Mouse (Mus musculus): ENCODE results near the gene Wwox. TPM values are rescaled to one million over a fixed set of nuclear protein-coding genes. Genes with fewer than 3 reads are reported as not detected.

The Wwox gene
- polyA plus RNA-seq, 1 experiment from 2014 or later: 3.5 TPM

DNA sequence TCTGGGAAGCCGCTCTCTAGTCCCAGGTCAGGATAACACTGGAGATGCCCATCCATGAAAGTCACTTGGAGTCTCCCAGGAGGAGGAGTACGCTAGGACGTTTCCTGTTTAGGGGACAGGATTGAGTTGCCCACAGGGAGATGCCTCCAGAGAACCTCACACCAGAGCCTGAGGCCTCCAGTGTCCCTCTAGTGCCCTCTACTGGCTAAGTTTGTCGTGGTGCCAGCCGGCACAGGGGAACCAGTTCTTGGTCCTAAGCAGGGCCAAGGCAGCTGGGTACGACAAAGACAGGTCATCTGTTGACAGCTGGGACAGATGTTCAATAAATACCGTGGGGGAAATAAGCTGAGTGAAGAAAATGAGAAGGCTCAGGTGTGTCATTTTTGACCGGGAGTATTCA is 531.9 kb downstream of the Wwox start:
- no peak overlapping the region for H3K9ac ChIP-seq (ENCODE audit: low read depth, low read length)
- H3K4me1 ChIP-seq (ENCODE audit: control insufficient read depth, low read depth, low read length): no peaks in the 10 kb centered on the region
- no peaks in the 10 kb centered on the region; the same call in 1 of the 2 replicates for H3K9me3 ChIP-seq (replicated peaks; ENCODE audit: control insufficient read depth, low read length)
- no peaks in the 10 kb centered on the region for H3K36me3 ChIP-seq (ENCODE audit: control insufficient read depth, insufficient read depth)
- H3K4me2 ChIP-seq (ENCODE audit: low read depth, low read length): no peak overlapping the region
- no peak overlapping the region for H3K27ac ChIP-seq (ENCODE audit: low read length)
- ATAC-seq (ENCODE audit: low read depth): no peak
- H3K4me3 ChIP-seq (ENCODE audit: low read depth, low read length): no peak overlapping the region
- 25% methylated on average over 8 of the region's 8 CpGs for WGBS (ENCODE audit: insufficient replicate concordance)
- no peaks in the 10 kb centered on the region for H3K27me3 ChIP-seq (ENCODE audit: control insufficient read depth, insufficient read depth, low read depth, low read length)

GRCm38 (mm10) chr8:114973002-114973461 is 533.6 kb downstream of the Wwox start:
- no peak overlapping the region for H3K9ac ChIP-seq (ENCODE audit: low read depth, low read length)
- H3K36me3 ChIP-seq (ENCODE audit: control insufficient read depth, insufficient read depth): no peaks in the 10 kb centered on the region
- no peak overlapping the region for H3K4me3 ChIP-seq (ENCODE audit: low read depth, low read length)
- 33% methylated on average over 12 of the region's 12 CpGs for WGBS (ENCODE audit: insufficient replicate concordance)
- no peaks in the 10 kb centered on the region for H3K27me3 ChIP-seq (ENCODE audit: control insufficient read depth, insufficient read depth, low read depth, low read length)
- no peaks in the 10 kb centered on the region for H3K4me1 ChIP-seq (ENCODE audit: control insufficient read depth, low read depth, low read length)
- no peak overlapping the region for H3K27ac ChIP-seq (ENCODE audit: low read length)
- no peak for ATAC-seq (ENCODE audit: low read depth)
- no peaks in the 10 kb centered on the region; the same call in 1 of the 2 replicates for H3K9me3 ChIP-seq (replicated peaks; ENCODE audit: control insufficient read depth, low read length)
- H3K4me2 ChIP-seq (ENCODE audit: low read depth, low read length): no peak overlapping the region

DNA sequence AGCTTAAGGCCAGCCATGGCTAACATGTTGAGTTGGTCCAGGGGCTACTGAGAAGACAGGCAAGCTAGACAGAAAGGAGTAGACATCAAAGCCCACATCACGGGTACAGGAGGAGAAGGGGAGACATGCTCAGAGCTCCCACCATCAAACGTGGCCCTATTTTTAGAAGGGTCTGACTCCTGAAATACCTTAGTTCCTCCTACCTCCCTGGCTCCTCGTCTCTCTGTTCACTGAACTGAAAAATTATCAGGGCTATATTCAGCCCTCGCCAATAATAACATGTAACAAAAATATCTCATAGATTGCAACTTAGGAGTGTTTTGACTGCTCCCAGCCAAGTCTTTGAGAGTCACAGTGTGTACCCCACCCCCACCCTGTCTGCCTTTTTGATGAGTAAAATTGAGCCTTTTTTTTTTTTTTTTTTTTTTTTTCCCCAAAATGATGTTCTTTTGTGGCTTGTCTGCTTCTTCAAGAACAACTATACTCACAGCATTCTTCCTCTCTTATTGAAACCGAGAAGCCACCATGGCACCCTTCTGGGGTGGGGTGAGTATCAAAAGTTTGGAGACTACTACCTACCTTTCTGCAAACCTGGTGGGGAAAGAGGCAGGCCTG is 535.0 kb downstream of the Wwox start:
- H3K36me3 ChIP-seq (ENCODE audit: control insufficient read depth, insufficient read depth): no peaks in the 10 kb centered on the region
- no peak overlapping the region for H3K9ac ChIP-seq (ENCODE audit: low read depth, low read length)
- H3K4me1 ChIP-seq (ENCODE audit: control insufficient read depth, low read depth, low read length): no peaks in the 10 kb centered on the region
- H3K9me3 ChIP-seq (replicated peaks; ENCODE audit: control insufficient read depth, low read length): no peaks in the 10 kb centered on the region
- no peak for ATAC-seq (ENCODE audit: low read depth)
- H3K27ac ChIP-seq (ENCODE audit: low read length): no peak overlapping the region
- WGBS (ENCODE audit: insufficient replicate concordance): 39% methylated on average over 5 of the region's 5 CpGs
- no peaks in the 10 kb centered on the region for H3K27me3 ChIP-seq (ENCODE audit: control insufficient read depth, insufficient read depth, low read depth, low read length)
- no peak overlapping the region for H3K4me2 ChIP-seq (ENCODE audit: low read depth, low read length)
- no peak overlapping the region for H3K4me3 ChIP-seq (ENCODE audit: low read depth, low read length)

- Histone ChIP-seq H3K4me2 (ENCODE audit: low read depth, low read length) (no peak overlapping the region), H3K27ac (ENCODE audit: low read length) (no peak overlapping the region), H3K27me3 (ENCODE audit: control insufficient read depth, insufficient read depth, low read depth, low read length) (no peaks in the 10 kb centered on the region), H3K4me3 (ENCODE audit: low read depth, low read length) (no peak overlapping the region), H3K9me3 (replicated peaks; ENCODE audit: control insufficient read depth, low read length) (no peaks in the 10 kb centered on the region), H3K36me3 (ENCODE audit: control insufficient read depth, insufficient read depth) (no peaks in the 10 kb centered on the region), H3K9ac (ENCODE audit: low read depth, low read length) (no peak overlapping the region), H3K4me1 (ENCODE audit: control insufficient read depth, low read depth, low read length) (no peaks in the 10 kb centered on the region)
- WGBS (ENCODE audit: insufficient replicate concordance): 70% methylated on average over 11 of the region's 11 CpGs
- no peak for ATAC-seq (ENCODE audit: low read depth)
These were observed 538.3 kb downstream of the Wwox start for GRCm38 (mm10) chr8:114977746-114978145.

DNA sequence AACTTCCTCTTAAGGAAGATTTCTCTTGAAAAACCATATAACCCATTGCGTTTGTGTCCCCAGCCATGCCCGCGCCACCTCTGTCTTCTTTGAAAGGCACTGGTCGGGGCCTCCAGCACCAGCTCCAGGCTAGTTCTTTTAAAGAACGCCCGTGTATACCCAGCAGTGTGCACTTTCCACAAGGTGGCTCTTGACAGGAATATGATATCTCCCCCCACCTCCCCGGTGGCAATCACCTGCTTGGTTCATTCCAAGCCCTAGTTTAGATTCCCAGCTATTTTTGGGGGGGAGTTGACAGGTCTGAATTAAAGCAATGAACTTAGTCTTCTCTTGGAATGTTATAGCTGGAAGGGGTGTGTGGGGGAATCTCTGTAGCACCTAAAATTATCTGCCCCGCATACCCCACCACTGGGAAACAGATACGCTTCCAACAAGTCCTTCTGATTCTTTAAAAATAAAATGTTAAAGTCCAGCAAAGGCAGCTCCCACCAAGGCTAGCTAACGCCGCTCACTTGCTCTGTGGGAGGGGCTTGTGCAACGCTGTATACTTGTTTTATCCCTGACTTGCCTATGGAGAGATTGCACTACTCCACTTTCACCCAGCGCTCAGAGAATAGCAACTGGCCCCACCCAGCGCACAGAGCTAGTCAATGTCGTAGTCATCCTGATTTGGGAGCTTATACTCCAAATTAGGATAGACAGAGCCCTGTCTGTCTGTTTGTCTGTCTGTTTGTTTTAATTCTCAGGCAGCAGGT is 538.9 kb downstream of the Wwox start:
- 68% methylated on average over 15 of the region's 15 CpGs for WGBS (ENCODE audit: insufficient replicate concordance)
- Histone ChIP-seq H3K27me3 (ENCODE audit: control insufficient read depth, insufficient read depth, low read depth, low read length) (no peaks in the 10 kb centered on the region), H3K4me1 (ENCODE audit: control insufficient read depth, low read depth, low read length) (no peaks in the 10 kb centered on the region), H3K27ac (ENCODE audit: low read length) (no peak overlapping the region), H3K4me3 (ENCODE audit: low read depth, low read length) (no peak overlapping the region), H3K9me3 (replicated peaks; ENCODE audit: control insufficient read depth, low read length) (no peaks in the 10 kb centered on the region), H3K36me3 (ENCODE audit: control insufficient read depth, insufficient read depth) (no peaks in the 10 kb centered on the region), H3K4me2 (ENCODE audit: low read depth, low read length) (no peak overlapping the region), H3K9ac (ENCODE audit: low read depth, low read length) (no peak overlapping the region)
- no peak for ATAC-seq (ENCODE audit: low read depth)

GRCm38 (mm10) chr8:114979671-114980070 is 540.2 kb downstream of the Wwox start:
- H3K4me1 ChIP-seq (ENCODE audit: control insufficient read depth, low read depth, low read length): no peaks in the 10 kb centered on the region
- H3K4me2 ChIP-seq (ENCODE audit: low read depth, low read length): no peak overlapping the region
- H3K27ac ChIP-seq (ENCODE audit: low read length): no peak overlapping the region
- H3K4me3 ChIP-seq (ENCODE audit: low read depth, low read length): no peak overlapping the region
- H3K27me3 ChIP-seq (ENCODE audit: control insufficient read depth, insufficient read depth, low read depth, low read length): no peaks in the 10 kb centered on the region
- no peaks in the 10 kb centered on the region for H3K36me3 ChIP-seq (ENCODE audit: control insufficient read depth, insufficient read depth)
- no peak for ATAC-seq (ENCODE audit: low read depth)
- H3K9ac ChIP-seq (ENCODE audit: low read depth, low read length): no peak overlapping the region
- H3K9me3 ChIP-seq (replicated peaks; ENCODE audit: control insufficient read depth, low read length): no peaks in the 10 kb centered on the region

- ATAC-seq (ENCODE audit: low read depth): no peak
- WGBS (ENCODE audit: insufficient replicate concordance): 74% methylated on average over 11 of the region's 11 CpGs
- Histone ChIP-seq H3K36me3 (ENCODE audit: control insufficient read depth, insufficient read depth) (no peaks in the 10 kb centered on the region), H3K9ac (ENCODE audit: low read depth, low read length) (no peak overlapping the region), H3K4me2 (ENCODE audit: low read depth, low read length) (no peak overlapping the region), H3K4me3 (ENCODE audit: low read depth, low read length) (no peak overlapping the region), H3K27ac (ENCODE audit: low read length) (no peak overlapping the region), H3K9me3 (replicated peaks; ENCODE audit: control insufficient read depth, low read length) (no peaks in the 10 kb centered on the region), H3K27me3 (ENCODE audit: control insufficient read depth, insufficient read depth, low read depth, low read length) (no peaks in the 10 kb centered on the region), H3K4me1 (ENCODE audit: control insufficient read depth, low read depth, low read length) (no peaks in the 10 kb centered on the region)
These were observed 543.3 kb downstream of the Wwox start for GRCm38 (mm10) chr8:114982762-114983161.

GRCm38 (mm10) chr8:114984500-114984899 is 545.0 kb downstream of the Wwox start:
- WGBS (ENCODE audit: insufficient replicate concordance): 75% methylated on average over 8 of the region's 8 CpGs

GRCm38 (mm10) chr8:114985996-114986395 is 546.5 kb downstream of the Wwox start:
- H3K9ac ChIP-seq (ENCODE audit: low read depth, low read length): no peak overlapping the region
- 21% methylated on average over 13 of the region's 13 CpGs for WGBS (ENCODE audit: insufficient replicate concordance)
- H3K4me1 ChIP-seq (ENCODE audit: control insufficient read depth, low read depth, low read length): no peaks in the 10 kb centered on the region

More at GRCm38 (mm10) chr8:114984500-114984899, 545.0 kb downstream of the Wwox start:
- Histone ChIP-seq H3K9me3 (replicated peaks; ENCODE audit: control insufficient read depth, low read length) (no peaks in the 10 kb centered on the region), H3K36me3 (ENCODE audit: control insufficient read depth, insufficient read depth) (no peaks in the 10 kb centered on the region), H3K27me3 (ENCODE audit: control insufficient read depth, insufficient read depth, low read depth, low read length) (no peaks in the 10 kb centered on the region), H3K4me1 (ENCODE audit: control insufficient read depth, low read depth, low read length) (no peaks in the 10 kb centered on the region), H3K27ac (ENCODE audit: low read length) (no peak overlapping the region), H3K9ac (ENCODE audit: low read depth, low read length) (no peak overlapping the region), H3K4me2 (ENCODE audit: low read depth, low read length) (no peak overlapping the region), H3K4me3 (ENCODE audit: low read depth, low read length) (no peak overlapping the region)
- no peak; the same call in 1 of the 2 replicates for ATAC-seq (ENCODE audit: low read depth)

More at GRCm38 (mm10) chr8:114985996-114986395, 546.5 kb downstream of the Wwox start:
- ATAC-seq (ENCODE audit: low read depth): no peak
- Histone ChIP-seq H3K9me3 (replicated peaks; ENCODE audit: control insufficient read depth, low read length) (no peaks in the 10 kb centered on the region), H3K4me3 (ENCODE audit: low read depth, low read length) (no peak overlapping the region), H3K27me3 (ENCODE audit: control insufficient read depth, insufficient read depth, low read depth, low read length) (no peaks in the 10 kb centered on the region), H3K4me2 (ENCODE audit: low read depth, low read length) (no peak overlapping the region), H3K27ac (ENCODE audit: low read length) (no peak overlapping the region), H3K36me3 (ENCODE audit: control insufficient read depth, insufficient read depth) (no peaks in the 10 kb centered on the region)
